Comparison of ENCODE assay signal across 20 mouse cellular contexts in the genomic region with DNA sequence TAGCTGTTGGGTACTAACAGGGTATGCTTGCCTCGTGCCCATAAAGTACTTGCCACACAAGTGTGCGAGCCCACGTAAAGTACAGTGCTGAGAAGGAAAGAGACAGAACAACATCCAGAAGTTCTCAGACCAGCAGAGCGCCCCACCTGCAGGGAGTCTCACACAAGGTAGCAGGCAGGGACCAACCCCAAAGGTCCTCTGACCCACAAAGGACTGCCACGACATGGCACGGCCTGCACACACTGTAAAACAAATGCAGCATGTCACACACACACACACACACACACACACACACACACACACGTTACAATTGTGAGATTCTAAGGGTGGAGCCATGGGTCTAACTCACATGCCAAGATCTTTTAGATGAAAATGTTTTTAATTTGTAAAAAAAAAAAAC.
DNase-seq lines count a peak whose midpoint lies in the region; ATAC-seq and TF ChIP-seq lines count a peak whose summit lies in the region.
"Had no signal": no experiment of that assay in that cellular context is flagged by ENCODE, and none has a peak within 500 bp of the region (broad histone marks: within the 10 kb centered on the region; RNA-seq: fewer than 3 reads in every experiment).

No protein-coding gene starts in this region.

- ATAC-seq in heart, embryonic 16.5 days (replicated peaks; ENCODE audit: extremely low read depth, insufficient read depth, low FRiP score) = no peak
- no peak for ATAC-seq in lung, postnatal 0 days
- ATAC-seq in stomach, postnatal 0 days (ENCODE audit: low FRiP score, low TSS enrichment) = peak; percentile 62
- ATAC-seq: inflammation-experienced regulatory T-cells, adult 6 months had no signal

- DNase-seq in heart, postnatal 36 days = no peak
- DNase-seq in lung, postnatal 0 days (ENCODE audit: low spot score) = no peak
- no peak for DNase-seq in lung, adult 18-20 months
- DNase-seq in kidney, postnatal 10 days = peak; percentile 34
- DNase-seq in stomach, postnatal 0 days (ENCODE audit: low spot score) = peak; percentile 68
- DNase-seq in spleen, postnatal 4 days (ENCODE audit: low spot score in 2 of 2) = no peak
- DNase-seq in layer of hippocampus, postnatal 10 days (ENCODE audit: low spot score in 2 of 2) = no peak
- DNase-seq: adrenal gland, postnatal 10 days; cerebellum, adult 11-12 months; cerebellum, postnatal 36 days; gastrocnemius, postnatal 36 days; lung, postnatal 14 days; right cerebral cortex, postnatal 4 days had no signal

- peaks cover 39% of the 10 kb centered on the region for H3K4me1 ChIP-seq in heart, embryonic 16.5 days (ENCODE audit: control insufficient read depth, insufficient read depth, low read length)
- H3K4me1 ChIP-seq in lung, postnatal 0 days (ENCODE audit: insufficient read depth, low read depth, low read length) = peaks cover 6% of the 10 kb centered on the region; the same call in 1 of the 2 replicates
- H3K4me1 ChIP-seq in stomach, postnatal 0 days (replicated peaks; ENCODE audit: control insufficient read depth, insufficient read depth) = peaks cover 4% of the 10 kb centered on the region

- no peaks in the 10 kb centered on the region for H3K36me3 ChIP-seq in heart, embryonic 16.5 days (ENCODE audit: control insufficient read depth, insufficient read depth)
- no peaks in the 10 kb centered on the region for H3K36me3 ChIP-seq in lung, postnatal 0 days (ENCODE audit: insufficient read depth, low read length)
- H3K36me3 ChIP-seq in stomach, postnatal 0 days (ENCODE audit: control insufficient read depth, insufficient read depth, low read length) = no peaks in the 10 kb centered on the region
- H3K36me3 ChIP-seq: forebrain, embryonic 12.5 days; hindbrain, embryonic 12.5 days; limb, embryonic 15.5 days; midbrain, embryonic 12.5 days had no signal

- TF ChIP-seq EP300 in lung, postnatal 0 days (IDR thresholded peaks at IDR 0.05) = no peak
- TF ChIP-seq EP300 in stomach, postnatal 0 days (optimal IDR thresholded peaks at IDR 0.05) = no peak

- H3K9ac ChIP-seq in heart, embryonic 16.5 days (ENCODE audit: low read length) = no peak overlapping the region; the same call in 1 of the 2 replicates
- H3K9ac ChIP-seq in lung, postnatal 0 days (replicated peaks; ENCODE audit: low read depth) = no peak overlapping the region
- no peak overlapping the region for H3K9ac ChIP-seq in stomach, postnatal 0 days (ENCODE audit: low read length)
- H3K9ac ChIP-seq: forebrain, embryonic 12.5 days; hindbrain, embryonic 12.5 days; limb, embryonic 15.5 days; midbrain, embryonic 12.5 days had no signal

- H3K9me3 ChIP-seq in heart, embryonic 16.5 days (replicated peaks; ENCODE audit: control insufficient read depth, low read length) = no peaks in the 10 kb centered on the region
- no peaks in the 10 kb centered on the region for H3K9me3 ChIP-seq in lung, postnatal 0 days (ENCODE audit: low read length)
- no peaks in the 10 kb centered on the region for H3K9me3 ChIP-seq in stomach, postnatal 0 days (ENCODE audit: control insufficient read depth, low read length)
- H3K9me3 ChIP-seq: forebrain, embryonic 12.5 days; hindbrain, embryonic 12.5 days; limb, embryonic 15.5 days; midbrain, embryonic 12.5 days had no signal

- no peaks in the 10 kb centered on the region for H3K27me3 ChIP-seq in heart, embryonic 16.5 days (ENCODE audit: control insufficient read depth, insufficient read depth, low read length)
- H3K27me3 ChIP-seq in lung, postnatal 0 days (replicated peaks; ENCODE audit: insufficient read depth, low read length) = no peaks in the 10 kb centered on the region
- no peaks in the 10 kb centered on the region for H3K27me3 ChIP-seq in stomach, postnatal 0 days (ENCODE audit: control insufficient read depth, insufficient read depth, low read length)
- H3K27me3 ChIP-seq: forebrain, embryonic 12.5 days; hindbrain, embryonic 12.5 days; limb, embryonic 15.5 days; midbrain, embryonic 12.5 days had no signal

- WGBS in heart, embryonic 16.5 days = 73% methylated on average over 7 of the region's 7 CpGs
- WGBS in lung, postnatal 0 days = 55% methylated on average over 7 of the region's 7 CpGs
- 51% methylated on average over 7 of the region's 7 CpGs for WGBS in stomach, postnatal 0 days

- no peak overlapping the region for H3K4me3 ChIP-seq in heart, embryonic 16.5 days (ENCODE audit: low read length)
- no peak overlapping the region for H3K4me3 ChIP-seq in lung, postnatal 0 days (ENCODE audit: low read depth, low read length)
- H3K4me3 ChIP-seq in stomach, postnatal 0 days (ENCODE audit: low read depth, low read length) = no peak overlapping the region
- H3K4me3 ChIP-seq: forebrain, embryonic 12.5 days; hindbrain, embryonic 12.5 days; limb, embryonic 15.5 days; midbrain, embryonic 12.5 days had no signal

- no peak for TF ChIP-seq CTCF in lung, postnatal 0 days (IDR thresholded peaks at IDR 0.05)
- TF ChIP-seq CTCF in stomach, postnatal 0 days (IDR thresholded peaks at IDR 0.05; ENCODE audit: low read depth) = 0 out of 2 replicates have a peak, but pooled peaks have one; percentile 17

- intact Hi-C loops in heart, postnatal 36 days (cut with DNase I) = no loop called here

- no peak overlapping the region for H3K4me2 ChIP-seq in heart, embryonic 16.5 days (ENCODE audit: low read depth, low read length)
- H3K4me2 ChIP-seq in lung, postnatal 0 days (replicated peaks; ENCODE audit: low read depth, low read length) = no peak overlapping the region
- H3K4me2 ChIP-seq in stomach, postnatal 0 days (replicated peaks; ENCODE audit: low read depth) = peak overlapping the region; percentile 8; the same call in 1 of the 2 replicates
- H3K4me2 ChIP-seq: forebrain, embryonic 12.5 days; heart, embryonic 11.5 days; hindbrain, embryonic 12.5 days; limb, embryonic 15.5 days; midbrain, embryonic 12.5 days had no signal

- peak overlapping the region; percentile 17; the same call in 1 of the 2 replicates for H3K27ac ChIP-seq in heart, embryonic 16.5 days (ENCODE audit: low read length)
- H3K27ac ChIP-seq in lung, postnatal 0 days (ENCODE audit: low read length) = peak overlapping the region; percentile 75
- H3K27ac ChIP-seq in stomach, postnatal 0 days (replicated peaks) = peak overlapping the region; percentile 83
- H3K27ac ChIP-seq: forebrain, embryonic 12.5 days; hindbrain, embryonic 12.5 days; limb, embryonic 15.5 days; midbrain, embryonic 12.5 days had no signal

Comparison
In these comparisons a context has a peak if more than half of its experiments do, and no peak if none do; other contexts are left out.
1. H3K27ac ChIP-seq: peak in every context shown above with its lines; median percentile 83 in stomach, postnatal 0 days; 75 in lung, postnatal 0 days; 17 in heart, embryonic 16.5 days.
2. DNase-seq: peak in kidney, postnatal 10 days (single experiment) and stomach, postnatal 0 days (single experiment); none in heart, postnatal 36 days (0 of 2), lung, postnatal 0 days (single experiment), lung, adult 18-20 months (0 of 2), spleen, postnatal 4 days (0 of 2) and layer of hippocampus, postnatal 10 days (0 of 2).